Mouse (Mus musculus): ENCODE data around the gene Enkd1. TPM values are rescaled to one million over a fixed set of nuclear protein-coding genes. Genes with fewer than 3 reads are reported as not detected.

The Enkd1 gene
- polyA plus RNA-seq, 1 experiment from 2014 or later = 35.7 TPM

Other genes starting within 250 kb of the Enkd1 start
- gene Tppp3, start 236.7 kb downstream of the Enkd1 start, polyA plus RNA-seq (2016; fragmentation: Nextera tagmentation; extraction: Ambion mirVana) = 44.6 and 51.1 TPM in 2 replicates
- 38.3 and 41.8 TPM in 2 replicates for gene Zdhhc1, start 211.3 kb downstream of the Enkd1 start, polyA plus RNA-seq (2016; fragmentation: Nextera tagmentation; extraction: Ambion mirVana)
- gene Hsd11b2, start 189.5 kb downstream of the Enkd1 start, polyA plus RNA-seq (2016; fragmentation: Nextera tagmentation; extraction: Ambion mirVana) = 6.1 and 6.6 TPM in 2 replicates
- gene Atp6v0d1, start 142.2 kb downstream of the Enkd1 start, polyA plus RNA-seq (2016; fragmentation: Nextera tagmentation; extraction: Ambion mirVana) = 75.4 and 84.3 TPM in 2 replicates
- gene Ripor1, start 103.0 kb downstream of the Enkd1 start, polyA plus RNA-seq (2016; fragmentation: Nextera tagmentation; extraction: Ambion mirVana) = 14.6 and 15.3 TPM in 2 replicates
- gene Ctcf, start 71.6 kb downstream of the Enkd1 start, polyA plus RNA-seq (2016; fragmentation: Nextera tagmentation; extraction: Ambion mirVana) = 138 and 152 TPM in 2 replicates
- gene Agrp, start 70.8 kb downstream of the Enkd1 start, polyA plus RNA-seq (2016; fragmentation: Nextera tagmentation; extraction: Ambion mirVana) = 1.5 and 1.7 TPM in 2 replicates
- gene Carmil2, start 21.9 kb downstream of the Enkd1 start, polyA plus RNA-seq (2016; fragmentation: Nextera tagmentation; extraction: Ambion mirVana) = 2.8 and 3.2 TPM in 2 replicates
- 73.6 and 78.2 TPM in 2 replicates for gene Acd, start 7.1 kb downstream of the Enkd1 start, polyA plus RNA-seq (2016; fragmentation: Nextera tagmentation; extraction: Ambion mirVana)
- 18.2 and 19.1 TPM in 2 replicates for gene Pard6a, start 7.1 kb downstream of the Enkd1 start, polyA plus RNA-seq (2016; fragmentation: Nextera tagmentation; extraction: Ambion mirVana)
- 0.14 TPM in 1 of 2 replicates, not detected in the other for gene 4933405L10Rik, start 555 bp downstream of the Enkd1 start, polyA plus RNA-seq (2016; fragmentation: Nextera tagmentation; extraction: Ambion mirVana)
- 30.2 and 33.7 TPM in 2 replicates for gene Gfod2, start 50.5 kb upstream of the Enkd1 start, polyA plus RNA-seq (2016; fragmentation: Nextera tagmentation; extraction: Ambion mirVana)
- gene Ranbp10, start 119.1 kb upstream of the Enkd1 start, polyA plus RNA-seq (2016; fragmentation: Nextera tagmentation; extraction: Ambion mirVana) = 14.9 and 16.0 TPM in 2 replicates
- gene Tsnaxip1, start 119.5 kb upstream of the Enkd1 start, polyA plus RNA-seq (2016; fragmentation: Nextera tagmentation; extraction: Ambion mirVana) = 0.43 TPM in 1 of 2 replicates, not detected in the other
- gene Cenpt, start 145.1 kb upstream of the Enkd1 start, polyA plus RNA-seq (2016; fragmentation: Nextera tagmentation; extraction: Ambion mirVana) = 59.8 and 60.6 TPM in 2 replicates
- gene Thap11, start 146.9 kb upstream of the Enkd1 start, polyA plus RNA-seq (2016; fragmentation: Nextera tagmentation; extraction: Ambion mirVana) = 84.6 and 86.8 TPM in 2 replicates
- 228 and 268 TPM in 2 replicates for gene Nutf2, start 152.4 kb upstream of the Enkd1 start, polyA plus RNA-seq (2016; fragmentation: Nextera tagmentation; extraction: Ambion mirVana)
- 70.5 and 72.6 TPM in 2 replicates for gene Edc4, start 172.7 kb upstream of the Enkd1 start, polyA plus RNA-seq (2016; fragmentation: Nextera tagmentation; extraction: Ambion mirVana)
- 0.65 and 1.1 TPM in 2 replicates for gene Nrn1l, start 185.4 kb upstream of the Enkd1 start, polyA plus RNA-seq (2016; fragmentation: Nextera tagmentation; extraction: Ambion mirVana)
- gene Pskh1, start 192.2 kb upstream of the Enkd1 start, polyA plus RNA-seq (2016; fragmentation: Nextera tagmentation; extraction: Ambion mirVana) = 42.5 and 44.8 TPM in 2 replicates
- 1.9 and 2.2 TPM in 2 replicates for gene Ctrl, start 225.7 kb upstream of the Enkd1 start, polyA plus RNA-seq (2016; fragmentation: Nextera tagmentation; extraction: Ambion mirVana)
- 22.9 and 31.7 TPM in 2 replicates for gene Psmb10, start 230.2 kb upstream of the Enkd1 start, polyA plus RNA-seq (2016; fragmentation: Nextera tagmentation; extraction: Ambion mirVana)
- gene Lcat, start 235.2 kb upstream of the Enkd1 start, polyA plus RNA-seq (2016; fragmentation: Nextera tagmentation; extraction: Ambion mirVana) = 2.3 and 3.0 TPM in 2 replicates